Mouse (Mus musculus) myocyte (in vitro differentiated cells): Measurements from ENCODE around the gene Cd46. TPM values are rescaled to one million over a fixed set of nuclear protein-coding genes. Genes with fewer than 3 reads are reported as not detected.

ENCODE experiments used
- H3K27me3 ChIP-seq: one replicate; pipeline ENCODE4 v1.6.1; 2011; ENCODE audit not compliant: control insufficient read depth, insufficient read depth, insufficient read length
- H3K36me3 ChIP-seq: one replicate; pipeline ENCODE4 v1.6.1; 2011; ENCODE audit not compliant: control insufficient read depth, insufficient read depth
- H3K4me2 ChIP-seq: one replicate; pipeline ENCODE4 v1.6.1; 2011; ENCODE audit warnings: low read depth, control low read depth
- H3K4me3 ChIP-seq: one replicate; pipeline ENCODE4 v1.5.1; 2011; ENCODE audit warnings: mild to moderate bottlenecking, control low read depth, moderate library complexity
- H3K79me2 ChIP-seq: one replicate; pipeline ENCODE4 v1.6.1; 2011; ENCODE audit not compliant: control insufficient read depth, insufficient read depth
- H3ac ChIP-seq: one replicate; pipeline ENCODE4 v1.6.1; 2011; ENCODE audit not compliant: control insufficient read depth, insufficient read length
- CEBPB ChIP-seq: IDR thresholded peaks from 2 replicates; pipeline ENCODE4 v1.6.1; 2011; ENCODE audit warnings: mild to moderate bottlenecking, moderate library complexity; ENCODE audit not compliant: poor library complexity, insufficient read depth, severe bottlenecking
- E2F4 ChIP-seq: IDR thresholded peaks from one replicate; pipeline ENCODE4 v1.6.1; 2011; ENCODE audit warnings: mild to moderate bottlenecking, control low read depth, moderate library complexity; ENCODE audit not compliant: insufficient read depth
- MAX ChIP-seq: IDR thresholded peaks from one replicate; pipeline ENCODE4 v1.6.1; 2011; ENCODE audit warnings: low read depth, mild to moderate bottlenecking, control low read depth
- MYOD1 ChIP-seq, 3 experiments: IDR thresholded peaks; one replicate each; pipeline ENCODE4 v1.6.1; 2011; ENCODE audit warnings: control low read depth in 2 of 3, low read depth in 2 of 3, mild to moderate bottlenecking in 2 of 3, moderate library complexity in 1 of 3; ENCODE audit not compliant: insufficient read length in 2 of 3, control insufficient read depth in 1 of 3
- MYOG ChIP-seq, 3 experiments: IDR thresholded peaks; one replicate each; pipeline ENCODE4 v1.6.1; 2011; ENCODE audit warnings: control low read depth in 2 of 3, low read depth in 2 of 3, mild to moderate bottlenecking in 2 of 3; ENCODE audit not compliant: insufficient read length in 2 of 3, control insufficient read depth in 1 of 3, insufficient read depth in 1 of 3
- POLR2A ChIP-seq: IDR thresholded peaks from one replicate; pipeline ENCODE4 v1.6.1; 2011; ENCODE audit warnings: low read depth, mild to moderate bottlenecking, control low read depth, moderate library complexity; ENCODE audit not compliant: insufficient read length
- POLR2AphosphoS2 ChIP-seq: IDR thresholded peaks from one replicate; pipeline ENCODE4 v1.6.1; 2011; ENCODE audit warnings: low read depth, control low read depth; ENCODE audit not compliant: insufficient read length
- REST ChIP-seq: IDR thresholded peaks from one replicate; pipeline ENCODE4 v1.6.1; 2011; ENCODE audit warnings: mild to moderate bottlenecking, control low read depth, moderate library complexity; ENCODE audit not compliant: insufficient read depth, insufficient read length
- SRF ChIP-seq: IDR thresholded peaks from one replicate; pipeline ENCODE4 v1.6.1; 2011; ENCODE audit warnings: low read depth; ENCODE audit not compliant: control insufficient read depth, insufficient read length
- TCF12 ChIP-seq: IDR thresholded peaks from one replicate; pipeline ENCODE4 v1.6.1; 2011; ENCODE audit warnings: mild to moderate bottlenecking, control low read depth; ENCODE audit not compliant: poor library complexity, insufficient read depth, severe bottlenecking
- TCF3 ChIP-seq: IDR thresholded peaks from one replicate; pipeline ENCODE4 v1.6.1; 2011; ENCODE audit warnings: low read depth, control low read depth; ENCODE audit not compliant: insufficient read length
- USF1 ChIP-seq: IDR thresholded peaks from one replicate; pipeline ENCODE4 v1.6.1; 2011; ENCODE audit warnings: low read depth, mild to moderate bottlenecking, control low read depth, moderate library complexity
- polyA plus RNA-seq: library from polyadenylated mRNA; unstranded; fragments of >200 nt; fragmentation: generic; extraction: Trizol; gene quantifications from one replicate; pipeline ENCODE4 v1.2.1, GENCODE M21; 2012; ENCODE audit warnings: missing spikeins

Gene Cd46
- polyA plus RNA-seq, 1 experiment, result 0.13 TPM

GRCm38 (mm10) chr1:194992589-194993317 lies 99.3 kb downstream of the Cd46 start:
- Histone ChIP-seq H3K4me3 (no peak overlapping the region), H3K27me3 (no peaks in the 10 kb centered on the region), H3ac (no peak overlapping the region), H3K79me2 (no peaks in the 10 kb centered on the region), H3K36me3 (no peaks in the 10 kb centered on the region), H3K4me2 (no peak overlapping the region)
- no peak for TF ChIP-seq USF1

GRCm38 (mm10) chr1:194991654-194992053 lies 100.4 kb downstream of the Cd46 start:
- no peaks in the 10 kb centered on the region for H3K36me3 ChIP-seq
- no peak for TF ChIP-seq MAX
- no peak for TF ChIP-seq POLR2AphosphoS2
- no peak for TF ChIP-seq TCF12
- no peak for TF ChIP-seq REST
- no peak for TF ChIP-seq POLR2A
- no peak for TF ChIP-seq MYOD1 (IDR thresholded peaks at IDR 0.05; ENCODE audit: control insufficient read depth in 1 of 3, insufficient read length in 2 of 3, low read depth in 2 of 3)
- no peak for TF ChIP-seq E2F4
- TF ChIP-seq MYOG (IDR thresholded peaks at IDR 0.05; ENCODE audit: control insufficient read depth in 1 of 3, insufficient read depth in 1 of 3, insufficient read length in 2 of 3, low read depth in 2 of 3), result no peak
- H3K4me3 ChIP-seq, result no peak overlapping the region
- no peak overlapping the region for H3K4me2 ChIP-seq
- no peak overlapping the region for H3ac ChIP-seq
- no peaks in the 10 kb centered on the region for H3K79me2 ChIP-seq
- no peaks in the 10 kb centered on the region for H3K27me3 ChIP-seq

GRCm38 (mm10) chr1:194990976-194991375 lies 101.1 kb downstream of the Cd46 start:
- H3K4me3 ChIP-seq, result no peak overlapping the region

GRCm38 (mm10) chr1:194989024-194989423 lies 103.0 kb downstream of the Cd46 start:
- no peak overlapping the region for H3K4me2 ChIP-seq
- H3K4me3 ChIP-seq, result no peak overlapping the region
- no peak for TF ChIP-seq MAX
- TF ChIP-seq MYOG (IDR thresholded peaks at IDR 0.05; ENCODE audit: control insufficient read depth in 1 of 3, insufficient read depth in 1 of 3, insufficient read length in 2 of 3, low read depth in 2 of 3), result no peak
- no peak for TF ChIP-seq TCF3
- no peak for TF ChIP-seq SRF
- TF ChIP-seq POLR2A, result no peak
- TF ChIP-seq POLR2AphosphoS2, result no peak
- TF ChIP-seq TCF12, result no peak
- no peak for TF ChIP-seq USF1
- no peak for TF ChIP-seq MYOD1 (IDR thresholded peaks at IDR 0.05; ENCODE audit: control insufficient read depth in 1 of 3, insufficient read length in 2 of 3, low read depth in 2 of 3)
- TF ChIP-seq REST, result no peak
- TF ChIP-seq CEBPB, result no peak
- TF ChIP-seq E2F4, result no peak
- H3K79me2 ChIP-seq, result peaks cover 5% of the 10 kb centered on the region
- H3K36me3 ChIP-seq, result no peaks in the 10 kb centered on the region
- H3ac ChIP-seq, result no peak overlapping the region
- H3K27me3 ChIP-seq, result no peaks in the 10 kb centered on the region

More at GRCm38 (mm10) chr1:194990976-194991375, 101.1 kb downstream of the Cd46 start:
- H3K27me3 ChIP-seq, result no peaks in the 10 kb centered on the region
- no peaks in the 10 kb centered on the region for H3K36me3 ChIP-seq
- H3K79me2 ChIP-seq, result no peaks in the 10 kb centered on the region
- H3ac ChIP-seq, result no peak overlapping the region
- TF ChIP-seq TCF3, result no peak
- TF ChIP-seq CEBPB, result no peak
- TF ChIP-seq MAX, result no peak
- no peak for TF ChIP-seq MYOG (IDR thresholded peaks at IDR 0.05; ENCODE audit: control insufficient read depth in 1 of 3, insufficient read depth in 1 of 3, insufficient read length in 2 of 3, low read depth in 2 of 3)
- TF ChIP-seq TCF12, result no peak
- no peak for TF ChIP-seq USF1
- TF ChIP-seq REST, result no peak
- TF ChIP-seq E2F4, result no peak
- TF ChIP-seq POLR2AphosphoS2, result no peak
- no peak for TF ChIP-seq MYOD1 (IDR thresholded peaks at IDR 0.05; ENCODE audit: control insufficient read depth in 1 of 3, insufficient read length in 2 of 3, low read depth in 2 of 3)
- TF ChIP-seq POLR2A, result no peak
- no peak for TF ChIP-seq SRF
- H3K4me2 ChIP-seq, result no peak overlapping the region

Other genes with a start within 250 kb of the Cd46 start
- gene Cd34, start 153.4 kb downstream of the Cd46 start, polyA plus RNA-seq, result 19.0 TPM
- gene Cr1l, start 39.3 kb upstream of the Cd46 start, polyA plus RNA-seq, result 60.2 TPM
- not detected for gene Cr2, start 84.5 kb upstream of the Cd46 start, polyA plus RNA-seq